Mouse (Mus musculus): ENCODE measurements around the gene Kitl. TPM values are rescaled to one million over a fixed set of nuclear protein-coding genes. Genes with fewer than 3 reads are reported as not detected.

Gene Kitl
- polyA plus RNA-seq, 1 experiment from 2014 or later, result 60.4 TPM

DNA sequence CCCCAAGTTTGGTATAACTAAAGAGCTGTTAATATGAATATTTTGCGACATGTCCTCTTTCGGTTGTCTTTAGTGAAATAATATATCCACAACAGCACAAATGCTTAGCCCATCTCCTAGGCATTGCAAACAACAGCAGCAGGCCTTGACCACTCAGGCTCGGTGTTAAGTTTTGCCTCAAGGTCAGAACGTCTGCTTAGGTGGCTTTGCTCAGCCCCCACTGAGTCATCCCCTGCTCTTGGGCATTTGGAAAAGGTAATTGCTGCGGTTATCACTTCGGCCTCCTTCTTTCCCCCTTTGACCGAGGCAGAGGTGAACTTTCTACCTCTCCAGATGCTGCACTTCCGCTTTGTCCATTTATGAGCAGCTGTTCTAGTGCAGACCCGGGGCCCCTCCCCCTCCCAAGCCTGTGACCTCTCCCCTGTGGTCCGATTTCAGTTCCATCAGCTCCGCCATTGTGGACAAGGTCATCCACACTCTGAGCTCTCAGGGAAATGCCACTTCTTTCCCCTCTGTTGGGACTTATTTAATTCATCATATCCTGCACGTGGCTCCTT is 23.0 kb downstream of the Kitl start:
- ATAC-seq (ENCODE audit: insufficient read depth) (no peak; the same call in 1 of the 2 replicates), DNase-seq (no peak)
- Histone ChIP-seq H3K9ac (no peak overlapping the region), H3K4me3 (ENCODE audit: low read depth, low read length) (no peak overlapping the region), H3K4me2 (no peak overlapping the region), H3K27ac (ENCODE audit: low read depth) (no peak overlapping the region), H3K27me3 (ENCODE audit: insufficient read depth, low read length) (no peaks in the 10 kb centered on the region), H3K9me3 (ENCODE audit: low read depth, low read length) (no peaks in the 10 kb centered on the region), H3K4me1 (ENCODE audit: insufficient read depth) (peaks cover 17% of the 10 kb centered on the region), H3K36me3 (ENCODE audit: insufficient read depth) (no peaks in the 10 kb centered on the region)
- TF ChIP-seq CTCF (IDR thresholded peaks at IDR 0.05; ENCODE audit: low read depth), result no peak
- WGBS, result 52% methylated on average over 12 of the region's 12 CpGs

GRCm38 (mm10) chr10:100038994-100039393 is 23.6 kb downstream of the Kitl start:
- Histone ChIP-seq H3K4me3 (ENCODE audit: low read depth, low read length) (no peak overlapping the region), H3K4me1 (ENCODE audit: insufficient read depth) (peaks cover 17% of the 10 kb centered on the region), H3K9me3 (ENCODE audit: low read depth, low read length) (no peaks in the 10 kb centered on the region), H3K9ac (no peak overlapping the region), H3K27ac (ENCODE audit: low read depth) (no peak overlapping the region), H3K36me3 (ENCODE audit: insufficient read depth) (no peaks in the 10 kb centered on the region), H3K27me3 (ENCODE audit: insufficient read depth, low read length) (no peaks in the 10 kb centered on the region), H3K4me2 (no peak overlapping the region)
- DNase-seq, result no peak
- no peak for TF ChIP-seq CTCF (IDR thresholded peaks at IDR 0.05; ENCODE audit: low read depth)
- no peak for ATAC-seq (ENCODE audit: insufficient read depth)
- WGBS, result 70% methylated on average over 8 of the region's 8 CpGs

GRCm38 (mm10) chr10:100043748-100044147 is 28.3 kb downstream of the Kitl start:
- no peak for ATAC-seq (ENCODE audit: insufficient read depth)
- TF ChIP-seq CTCF (IDR thresholded peaks at IDR 0.05; ENCODE audit: low read depth), result no peak
- 76% methylated on average over 5 of the region's 5 CpGs for WGBS
- DNase-seq, result no peak
- Histone ChIP-seq H3K9ac (no peak overlapping the region), H3K4me3 (ENCODE audit: low read depth, low read length) (no peak overlapping the region), H3K4me2 (no peak overlapping the region), H3K9me3 (ENCODE audit: low read depth, low read length) (no peaks in the 10 kb centered on the region), H3K4me1 (ENCODE audit: insufficient read depth) (peaks cover 4% of the 10 kb centered on the region; the same call in 1 of the 2 replicates), H3K27ac (ENCODE audit: low read depth) (no peak overlapping the region), H3K27me3 (ENCODE audit: insufficient read depth, low read length) (no peaks in the 10 kb centered on the region), H3K36me3 (ENCODE audit: insufficient read depth) (no peaks in the 10 kb centered on the region; the same call in 1 of the 2 replicates)

GRCm38 (mm10) chr10:100044153-100044552 is 28.7 kb downstream of the Kitl start:
- ATAC-seq (ENCODE audit: insufficient read depth), result no peak
- no peak for DNase-seq
- H3K9me3 ChIP-seq (ENCODE audit: low read depth, low read length), result no peaks in the 10 kb centered on the region
- 62% methylated on average over 6 of the region's 6 CpGs for WGBS
- H3K4me3 ChIP-seq (ENCODE audit: low read depth, low read length), result no peak overlapping the region
- H3K4me1 ChIP-seq (ENCODE audit: insufficient read depth), result peaks cover 4% of the 10 kb centered on the region; the same call in 1 of the 2 replicates
- no peak overlapping the region for H3K9ac ChIP-seq
- TF ChIP-seq CTCF (IDR thresholded peaks at IDR 0.05; ENCODE audit: low read depth), result no peak
- no peak overlapping the region for H3K27ac ChIP-seq (ENCODE audit: low read depth)
- no peak overlapping the region for H3K4me2 ChIP-seq
- no peaks in the 10 kb centered on the region; the same call in 1 of the 2 replicates for H3K36me3 ChIP-seq (ENCODE audit: insufficient read depth)
- no peaks in the 10 kb centered on the region for H3K27me3 ChIP-seq (ENCODE audit: insufficient read depth, low read length)

GRCm38 (mm10) chr10:100051146-100051783 is 35.8 kb downstream of the Kitl start:
- Histone ChIP-seq H3K9ac (no peak overlapping the region), H3K27ac (ENCODE audit: low read depth) (no peak overlapping the region), H3K27me3 (ENCODE audit: insufficient read depth, low read length) (no peaks in the 10 kb centered on the region), H3K36me3 (ENCODE audit: insufficient read depth) (no peaks in the 10 kb centered on the region; the same call in 1 of the 2 replicates), H3K4me2 (peak overlapping the region; percentile 10; the same call in 1 of the 2 replicates), H3K4me3 (ENCODE audit: low read depth, low read length) (no peak overlapping the region), H3K4me1 (ENCODE audit: insufficient read depth) (peaks cover 8% of the 10 kb centered on the region), H3K9me3 (ENCODE audit: low read depth, low read length) (no peaks in the 10 kb centered on the region)
- ATAC-seq (ENCODE audit: insufficient read depth) (no peak; the same call in 1 of the 2 replicates), DNase-seq (peak; percentile 28)
- TF ChIP-seq CTCF (IDR thresholded peaks at IDR 0.05; ENCODE audit: low read depth), result no peak
- WGBS, result 28% methylated on average over 10 of the region's 10 CpGs

- TF ChIP-seq CTCF (IDR thresholded peaks at IDR 0.05; ENCODE audit: low read depth), result no peak
- WGBS, result 78% methylated on average over 4 of the region's 4 CpGs
- Histone ChIP-seq H3K9me3 (ENCODE audit: low read depth, low read length) (no peaks in the 10 kb centered on the region), H3K4me3 (ENCODE audit: low read depth, low read length) (no peak overlapping the region), H3K4me2 (no peak overlapping the region), H3K4me1 (ENCODE audit: insufficient read depth) (peaks cover 8% of the 10 kb centered on the region), H3K27ac (ENCODE audit: low read depth) (no peak overlapping the region), H3K27me3 (ENCODE audit: insufficient read depth, low read length) (no peaks in the 10 kb centered on the region), H3K9ac (no peak overlapping the region), H3K36me3 (ENCODE audit: insufficient read depth) (no peaks in the 10 kb centered on the region; the same call in 1 of the 2 replicates)
- DNase-seq (no peak), ATAC-seq (ENCODE audit: insufficient read depth) (no peak)
These were observed 37.0 kb downstream of the Kitl start for GRCm38 (mm10) chr10:100052404-100052803.

DNA sequence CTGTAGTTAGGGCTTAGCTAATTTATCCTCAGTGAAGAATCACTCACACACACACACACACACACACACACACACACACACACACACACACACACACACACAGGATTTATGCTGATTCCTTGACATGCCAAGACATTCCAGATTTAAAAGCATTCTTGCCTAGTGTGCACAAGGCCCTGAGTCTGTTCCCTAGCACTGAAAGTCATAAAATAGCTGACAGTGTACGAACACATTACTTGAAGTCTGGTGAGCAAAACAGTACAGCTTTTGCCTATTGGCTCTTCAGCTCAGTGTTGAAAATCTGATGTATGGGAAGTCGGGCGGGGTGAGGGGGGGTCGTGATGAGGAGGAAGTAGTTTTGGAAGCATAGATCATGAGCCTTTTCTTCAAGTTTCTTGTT is 37.5 kb downstream of the Kitl start:
- no peak for TF ChIP-seq CTCF (IDR thresholded peaks at IDR 0.05; ENCODE audit: low read depth)
- Histone ChIP-seq H3K27me3 (ENCODE audit: insufficient read depth, low read length) (no peaks in the 10 kb centered on the region), H3K9ac (no peak overlapping the region), H3K4me2 (no peak overlapping the region), H3K36me3 (ENCODE audit: insufficient read depth) (no peaks in the 10 kb centered on the region; the same call in 1 of the 2 replicates), H3K9me3 (ENCODE audit: low read depth, low read length) (no peaks in the 10 kb centered on the region), H3K27ac (ENCODE audit: low read depth) (no peak overlapping the region), H3K4me1 (ENCODE audit: insufficient read depth) (peaks cover 8% of the 10 kb centered on the region), H3K4me3 (ENCODE audit: low read depth, low read length) (no peak overlapping the region)
- ATAC-seq (ENCODE audit: insufficient read depth) (no peak), DNase-seq (peak; percentile 40)
- 64% methylated on average over 4 of the region's 4 CpGs for WGBS

All from lung, embryonic 14.5 days (tissue).